Mouse (Mus musculus) lung, postnatal 0 days (tissue): ENCODE data around the gene Hecw1. TPM values are rescaled to one million over a fixed set of nuclear protein-coding genes. Genes with fewer than 3 reads are reported as not detected.

Experiments
- ATAC-seq: fragments of 200-750 bp; cut with Nextera tagmentation; 2 replicates; pipeline ENCODE4 v1.8.0; 2017; ENCODE audit warnings: moderate library complexity
- DNase-seq: peaks from one replicate; pipeline ENCODE4 v3.0.0-alpha.2; 2016; ENCODE audit warnings: low spot score
- H3K27ac ChIP-seq: fragments of 300-500 bp; sonication (generic); 2 replicates; pipeline ENCODE4 v1.5.1; 2014; ENCODE audit warnings: antibody characterized with exemption, mild to moderate bottlenecking, low read length, mixed read lengths
- H3K27me3 ChIP-seq: fragments of 300-500 bp; sonication (generic); replicated peaks from 2 replicates; pipeline ENCODE4 v1.6.1; 2014; ENCODE audit warnings: low read length, mixed read lengths; ENCODE audit not compliant: insufficient read depth
- H3K36me3 ChIP-seq: fragments of 300-500 bp; sonication (generic); 2 replicates; pipeline ENCODE4 v1.6.1; 2014; ENCODE audit warnings: low read length, mixed read lengths; ENCODE audit not compliant: insufficient read depth
- H3K4me1 ChIP-seq: fragments of 300-500 bp; sonication (generic); 2 replicates; pipeline ENCODE4 v1.6.1; 2014; ENCODE audit warnings: antibody characterized with exemption, low read depth, low read length, mixed read lengths; ENCODE audit not compliant: insufficient read depth
- H3K4me2 ChIP-seq: fragments of 300-500 bp; sonication (generic); replicated peaks from 2 replicates; pipeline ENCODE4 v1.6.1; 2014; ENCODE audit warnings: low read depth, mild to moderate bottlenecking, low read length, moderate library complexity, mixed read lengths
- H3K4me3 ChIP-seq: fragments of 300-500 bp; sonication (generic); 2 replicates; pipeline ENCODE4 v1.5.1; 2014; ENCODE audit warnings: low read depth, low read length
- H3K9ac ChIP-seq: fragments of 300-500 bp; sonication (generic); replicated peaks from 2 replicates; pipeline ENCODE4 v1.6.1; 2014; ENCODE audit warnings: low read depth, mild to moderate bottlenecking
- H3K9me3 ChIP-seq: fragments of 300-500 bp; sonication (generic); 2 replicates; pipeline ENCODE4 v1.6.1; 2016; ENCODE audit warnings: low read length, mixed read lengths
- CTCF ChIP-seq: IDR thresholded peaks from 2 replicates; pipeline ENCODE4 v1.5.1; 2016; ENCODE audit warnings: antibody characterized with exemption, mild to moderate bottlenecking
- EP300 ChIP-seq: IDR thresholded peaks from 2 replicates; pipeline ENCODE4 v1.6.1; 2016; ENCODE audit warnings: antibody characterized with exemption, mild to moderate bottlenecking, control low read depth
- WGBS: fragments of 180-500 bp; shearing (Covaris S2); extraction: QIAGEN DNeasy Blood & Tissue Kit; methylation state at CpG from one replicate; pipeline ENCODE4 v1.1.7; 2014; 5-methylcytosine and 5-hydroxymethylcytosine counted together
- polyA plus RNA-seq: library from polyadenylated mRNA; unstranded; fragments of >200 nt; fragmentation: Nextera tagmentation; extraction: Ambion mirVana; gene quantifications from 2 replicates; pipeline ENCODE4 v1.2.1, GENCODE M21; 2015

The Hecw1 gene
- polyA plus RNA-seq, 1 experiment from 2014 or later = 0.10 TPM

- ATAC-seq = no peak
- no peaks in the 10 kb centered on the region for H3K36me3 ChIP-seq
- no peak overlapping the region for H3K4me3 ChIP-seq
- no peak for TF ChIP-seq EP300
- no peak for TF ChIP-seq CTCF
- DNase-seq = no peak
- no peak overlapping the region for H3K27ac ChIP-seq
- H3K27me3 ChIP-seq = no peaks in the 10 kb centered on the region
- H3K4me2 ChIP-seq = no peak overlapping the region
- H3K9ac ChIP-seq = no peak overlapping the region
- H3K4me1 ChIP-seq = no peaks in the 10 kb centered on the region
- 53% methylated on average over 2 of the region's 2 CpGs for WGBS
- H3K9me3 ChIP-seq = no peaks in the 10 kb centered on the region
Measured at GRCm38 (mm10) chr13:14496954-14497353, 26.1 kb downstream of the Hecw1 start.

GRCm38 (mm10) chr13:14487812-14488211, 35.2 kb downstream of the Hecw1 start:
- Histone ChIP-seq H3K27ac (no peak overlapping the region), H3K9me3 (no peaks in the 10 kb centered on the region), H3K4me3 (no peak overlapping the region), H3K36me3 (no peaks in the 10 kb centered on the region), H3K4me2 (no peak overlapping the region), H3K4me1 (no peaks in the 10 kb centered on the region), H3K9ac (no peak overlapping the region), H3K27me3 (no peaks in the 10 kb centered on the region)
- DNase-seq (no peak), ATAC-seq (no peak)
- TF ChIP-seq EP300 = no peak
- TF ChIP-seq CTCF = no peak
- 81% methylated on average over 2 of the region's 2 CpGs for WGBS

GRCm38 (mm10) chr13:14471121-14471520, 51.9 kb downstream of the Hecw1 start:
- no peak overlapping the region for H3K9ac ChIP-seq
- no peak overlapping the region for H3K4me3 ChIP-seq
- H3K4me2 ChIP-seq = no peak overlapping the region
- no peak for TF ChIP-seq CTCF
- TF ChIP-seq EP300 = no peak
- DNase-seq (no peak), ATAC-seq (no peak)
- no peaks in the 10 kb centered on the region for H3K9me3 ChIP-seq
- no peak overlapping the region for H3K27ac ChIP-seq
- no peaks in the 10 kb centered on the region for H3K27me3 ChIP-seq
- no peaks in the 10 kb centered on the region for H3K4me1 ChIP-seq
- WGBS = 79% methylated on average over 1 of the region's 1 CpGs
- H3K36me3 ChIP-seq = no peaks in the 10 kb centered on the region

GRCm38 (mm10) chr13:14467517-14467916, 55.5 kb downstream of the Hecw1 start:
- no peaks in the 10 kb centered on the region for H3K4me1 ChIP-seq
- no peak for DNase-seq
- no peaks in the 10 kb centered on the region for H3K9me3 ChIP-seq
- WGBS = 72% methylated on average over 3 of the region's 3 CpGs
- H3K27ac ChIP-seq = no peak overlapping the region
- TF ChIP-seq CTCF = no peak
- TF ChIP-seq EP300 = no peak
- H3K36me3 ChIP-seq = no peaks in the 10 kb centered on the region
- H3K4me2 ChIP-seq = no peak overlapping the region
- no peak overlapping the region for H3K4me3 ChIP-seq
- H3K9ac ChIP-seq = no peak overlapping the region
- no peak for ATAC-seq
- no peaks in the 10 kb centered on the region for H3K27me3 ChIP-seq

GRCm38 (mm10) chr13:14461036-14461435, 62.0 kb downstream of the Hecw1 start:
- TF ChIP-seq CTCF (no peak), EP300 (no peak)
- Histone ChIP-seq H3K9ac (no peak overlapping the region), H3K27ac (no peak overlapping the region), H3K4me2 (no peak overlapping the region), H3K4me1 (no peaks in the 10 kb centered on the region), H3K36me3 (no peaks in the 10 kb centered on the region), H3K4me3 (no peak overlapping the region), H3K27me3 (no peaks in the 10 kb centered on the region), H3K9me3 (no peaks in the 10 kb centered on the region)
- WGBS = 74% methylated on average over 5 of the region's 5 CpGs
- no peak for ATAC-seq
- DNase-seq = no peak

GRCm38 (mm10) chr13:14457043-14457442, 66.0 kb downstream of the Hecw1 start:
- H3K9ac ChIP-seq = no peak overlapping the region
- H3K27ac ChIP-seq = no peak overlapping the region
- DNase-seq = no peak
- H3K9me3 ChIP-seq = no peaks in the 10 kb centered on the region
- WGBS = 66% methylated on average over 2 of the region's 2 CpGs
- H3K36me3 ChIP-seq = no peaks in the 10 kb centered on the region
- no peaks in the 10 kb centered on the region for H3K4me1 ChIP-seq
- H3K4me2 ChIP-seq = no peak overlapping the region
- H3K4me3 ChIP-seq = no peak overlapping the region
- H3K27me3 ChIP-seq = no peaks in the 10 kb centered on the region
- no peak for TF ChIP-seq CTCF
- no peak for TF ChIP-seq EP300
- ATAC-seq = no peak

- Histone ChIP-seq H3K4me2 (no peak overlapping the region), H3K4me1 (no peaks in the 10 kb centered on the region), H3K9me3 (no peaks in the 10 kb centered on the region), H3K4me3 (no peak overlapping the region), H3K27ac (no peak overlapping the region), H3K36me3 (no peaks in the 10 kb centered on the region), H3K27me3 (no peaks in the 10 kb centered on the region), H3K9ac (no peak overlapping the region)
- DNase-seq (no peak), ATAC-seq (no peak)
- TF ChIP-seq EP300 (no peak), CTCF (no peak)
Measured at GRCm38 (mm10) chr13:14439540-14439939, 83.5 kb downstream of the Hecw1 start.
